Mouse (Mus musculus) layer of hippocampus, adult 18-20 months (tissue): ENCODE measurements around the gene Map7. TPM values are rescaled to one million over a fixed set of nuclear protein-coding genes. Genes with fewer than 3 reads are reported as not detected.

Experiments
- DNase-seq, 2 experiments: peaks; one replicate each; pipeline ENCODE4 v3.0.0; 2022; ENCODE audit warnings: low spot score in 2 of 2
- total RNA-seq, 2 experiments: library from RNA; stranded (reverse); gene quantifications; 2 replicates each; pipeline ENCODE4 v1.2.3; 2021

Map7 gene
- total RNA-seq, 2 experiments from 2014 or later = 117 to 134 TPM

- DNase-seq = no peak
Observed at GRCm38 (mm10) chr10:20226728-20227127, 78.5 kb downstream of the Map7 start.

- DNase-seq = no peak
Observed at GRCm38 (mm10) chr10:20230026-20230425, 81.8 kb downstream of the Map7 start.

GRCm38 (mm10) chr10:20233451-20233850 lies 85.2 kb downstream of the Map7 start:
- no peak for DNase-seq

GRCm38 (mm10) chr10:20234466-20234865 lies 86.2 kb downstream of the Map7 start:
- no peak for DNase-seq

GRCm38 (mm10) chr10:20235656-20236055 lies 87.4 kb downstream of the Map7 start:
- DNase-seq = no peak

GRCm38 (mm10) chr10:20236241-20236640 lies 88.0 kb downstream of the Map7 start:
- DNase-seq = no peak

- no peak for DNase-seq
Observed at GRCm38 (mm10) chr10:20238281-20238680, 90.0 kb downstream of the Map7 start.

- no peak for DNase-seq
Observed at GRCm38 (mm10) chr10:20240858-20241257, 92.6 kb downstream of the Map7 start.

GRCm38 (mm10) chr10:20243321-20243720 lies 95.0 kb downstream of the Map7 start:
- DNase-seq = no peak

GRCm38 (mm10) chr10:20245082-20245481 lies 96.8 kb downstream of the Map7 start:
- peak in 1 of 2 experiments; percentile 51 for DNase-seq

GRCm38 (mm10) chr10:20249091-20249490 lies 100.8 kb downstream of the Map7 start:
- DNase-seq = no peak

- no peak for DNase-seq
Observed at GRCm38 (mm10) chr10:20255579-20255978, 107.3 kb downstream of the Map7 start.

- no peak for DNase-seq
Observed at GRCm38 (mm10) chr10:20257054-20257643, 108.9 kb downstream of the Map7 start.

- no peak for DNase-seq
Observed at GRCm38 (mm10) chr10:20257721-20258720, 109.8 kb downstream of the Map7 start.

- no peak for DNase-seq
Observed at GRCm38 (mm10) chr10:20259476-20259875, 111.2 kb downstream of the Map7 start.

GRCm38 (mm10) chr10:20262896-20263295 lies 114.6 kb downstream of the Map7 start:
- DNase-seq = no peak

- no peak for DNase-seq
Observed at GRCm38 (mm10) chr10:20264479-20264878, 116.2 kb downstream of the Map7 start.

- DNase-seq = no peak
Observed at GRCm38 (mm10) chr10:20267032-20267431, 118.8 kb downstream of the Map7 start.

GRCm38 (mm10) chr10:20268945-20269344 lies 120.7 kb downstream of the Map7 start:
- DNase-seq = no peak

GRCm38 (mm10) chr10:20272380-20272779 lies 124.1 kb downstream of the Map7 start:
- no peak for DNase-seq

GRCm38 (mm10) chr10:20273278-20273677 lies 125.0 kb downstream of the Map7 start:
- no peak for DNase-seq

- no peak for DNase-seq
Observed at GRCm38 (mm10) chr10:20274022-20274421, 125.8 kb downstream of the Map7 start.
